ENCODE assay signal across 8 mouse cellular contexts in the genomic region with DNA sequence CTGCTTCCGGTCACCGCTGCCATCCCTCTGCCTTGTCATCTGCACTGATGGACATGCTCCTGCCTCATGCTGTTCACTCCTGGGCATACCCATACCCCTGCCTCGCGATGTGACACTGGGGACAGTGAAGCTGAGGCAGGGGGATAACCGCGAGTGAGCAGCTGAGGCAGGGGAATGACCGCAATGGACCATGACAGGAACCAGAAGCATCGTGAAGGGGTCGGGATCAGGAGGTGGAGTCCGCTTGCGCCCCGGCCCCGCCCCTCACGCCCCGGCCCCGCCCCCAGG. TPM values are rescaled to one million over a fixed set of nuclear protein-coding genes. Genes with fewer than 3 reads are reported as not detected.
DNase-seq lines count a peak whose midpoint lies in the region; ATAC-seq and TF ChIP-seq lines count a peak whose summit lies in the region.

No protein-coding gene starts in this region.

- H3K4me2 ChIP-seq in heart, embryonic 14.5 days (ENCODE audit: low read length): peak overlapping the region; percentile 90
- peak overlapping the region; percentile 91 for H3K4me2 ChIP-seq in heart, embryonic 15.5 days
- H3K4me2 ChIP-seq in liver, postnatal 0 days (ENCODE audit: low read depth, low read length): peak overlapping the region; percentile 74

- peak overlapping the region; percentile 53 to 57 for H3K4me3 ChIP-seq in heart, embryonic 14.5 days (ENCODE audit: control insufficient read depth in 1 of 2, insufficient read depth in 1 of 2, low read depth in 1 of 2, low read length in 2 of 2)
- H3K4me3 ChIP-seq in ES-E14 (ENCODE audit: insufficient read depth in 1 of 2, low read depth in 1 of 2, low read length in 2 of 2, poor library complexity in 1 of 2, severe bottlenecking in 1 of 2): peak overlapping the region; percentile 64 to 76
- peak overlapping the region; percentile 68 for H3K4me3 ChIP-seq in heart, embryonic 15.5 days
- peak overlapping the region; percentile 60 for H3K4me3 ChIP-seq in liver, postnatal 0 days (ENCODE audit: low read depth, low read length)

- 27% methylated on average over 15 of the region's 16 CpGs for WGBS in heart, embryonic 14.5 days
- WGBS in heart, embryonic 15.5 days: 27% methylated on average over 16 of the region's 16 CpGs
- WGBS in liver, postnatal 0 days (ENCODE audit: insufficient replicate concordance): 39% methylated on average over 15 of the region's 16 CpGs

- intact Hi-C loops in heart, postnatal 25 days (cut with DNase I): loop anchor here (10.0 kb wide), 3 partner anchors 288 to 518 kb away; partner anchors contain the start of gene Slc4a7

- in situ Hi-C loops in ES-E14 (cut with MboI; ENCODE audit: low sequenced_read_pairs in 2 of 2, unreplicated experiment in 2 of 2): no loop called here

- H3K27me3 ChIP-seq in heart, embryonic 14.5 days (ENCODE audit: control insufficient read depth, insufficient read depth, low read length): no peaks in the 10 kb centered on the region
- H3K27me3 ChIP-seq in heart, embryonic 15.5 days: no peaks in the 10 kb centered on the region
- no peaks in the 10 kb centered on the region for H3K27me3 ChIP-seq in liver, postnatal 0 days (ENCODE audit: insufficient read depth, low read length)

- DNase-seq in heart, postnatal 25 days (ENCODE audit: low spot score): no peak
- DNase-seq in ES-E14 (ENCODE audit: low read depth, low spot score): no peak
- peak; percentile 31 for DNase-seq in liver, postnatal 0 days
- DNase-seq in embryo, embryonic 9.5 days (ENCODE audit: extremely low spot score): no peak
- DNase-seq in urinary bladder, postnatal 10 days (ENCODE audit: low spot score): no peak

- no peak for TF ChIP-seq EP300 in liver, postnatal 0 days (IDR thresholded peaks at IDR 0.05; ENCODE audit: low read depth)

- H3K9ac ChIP-seq in heart, embryonic 14.5 days (ENCODE audit: low read length): peak overlapping the region; percentile 65; the same call in 1 of the 2 replicates
- H3K9ac ChIP-seq in ES-E14 (ENCODE audit: insufficient read depth, low read depth, low read length, poor library complexity, severe bottlenecking): peak overlapping the region; percentile 58
- peak overlapping the region; percentile 63; the same call in 1 of the 2 replicates for H3K9ac ChIP-seq in heart, embryonic 15.5 days
- H3K9ac ChIP-seq in liver, postnatal 0 days (replicated peaks): 0 out of 2 replicates have a peak overlapping the region, but pooled peaks have one; percentile 60

- peaks cover 53% of the 10 kb centered on the region for H3K9me3 ChIP-seq in heart, embryonic 14.5 days (ENCODE audit: control insufficient read depth, low read length)
- no peaks in the 10 kb centered on the region for H3K9me3 ChIP-seq in ES-E14 (ENCODE audit: control insufficient read depth, insufficient read depth, low read depth, low read length)
- H3K9me3 ChIP-seq in heart, embryonic 15.5 days (replicated peaks): peaks cover 46% of the 10 kb centered on the region
- H3K9me3 ChIP-seq in liver, postnatal 0 days (ENCODE audit: low read length): peaks cover 44% of the 10 kb centered on the region

- H3K27ac ChIP-seq in heart, embryonic 14.5 days (replicated peaks in 1 of 2; ENCODE audit: control insufficient read depth in 1 of 2, insufficient read depth in 1 of 2, low read depth in 2 of 2, low read length in 2 of 2): no peak overlapping the region; a peak in 1 of 4 replicates
- H3K27ac ChIP-seq in ES-E14 (ENCODE audit: insufficient read depth, low read depth, low read length, poor library complexity, severe bottlenecking): peak overlapping the region; percentile 37
- peak overlapping the region; percentile 80 for H3K27ac ChIP-seq in heart, embryonic 15.5 days
- H3K27ac ChIP-seq in liver, postnatal 0 days (ENCODE audit: low read depth): peak overlapping the region; percentile 80

- no peaks in the 10 kb centered on the region; a peak in 1 of 4 replicates for H3K4me1 ChIP-seq in heart, embryonic 14.5 days (ENCODE audit: control insufficient read depth in 2 of 2, insufficient read depth in 2 of 2, low read length in 2 of 2)
- no peaks in the 10 kb centered on the region for H3K4me1 ChIP-seq in ES-E14 (ENCODE audit: control insufficient read depth in 2 of 2, insufficient read depth in 2 of 2, low read length in 2 of 2, poor library complexity in 1 of 2)
- peaks cover 7% of the 10 kb centered on the region; the same call in 1 of the 2 replicates for H3K4me1 ChIP-seq in heart, embryonic 15.5 days (replicated peaks)
- H3K4me1 ChIP-seq in liver, postnatal 0 days (ENCODE audit: insufficient read depth): no peaks in the 10 kb centered on the region

- TF ChIP-seq CTCF in liver, postnatal 0 days (IDR thresholded peaks at IDR 0.05; ENCODE audit: low read depth): no peak

- H3K36me3 ChIP-seq in heart, embryonic 14.5 days (ENCODE audit: control insufficient read depth, insufficient read depth, low read length): no peaks in the 10 kb centered on the region
- H3K36me3 ChIP-seq in ES-E14 (ENCODE audit: control insufficient read depth, insufficient read depth, low read length, poor library complexity, severe bottlenecking): peaks cover 24% of the 10 kb centered on the region; the same call in 1 of the 2 replicates
- peaks cover 22% of the 10 kb centered on the region for H3K36me3 ChIP-seq in heart, embryonic 15.5 days
- no peaks in the 10 kb centered on the region for H3K36me3 ChIP-seq in liver, postnatal 0 days (replicated peaks; ENCODE audit: insufficient read depth, low read length)

- no peak for ATAC-seq in heart, embryonic 14.5 days (ENCODE audit: insufficient number of reproducible peaks, insufficient read depth, low FRiP score, low read depth)
- ATAC-seq in heart, embryonic 15.5 days (replicated peaks; ENCODE audit: insufficient number of reproducible peaks, insufficient read depth, low FRiP score, low read depth): 0 out of 2 replicates have a peak, but pooled peaks have one; percentile 2
- ATAC-seq in liver, postnatal 0 days: no peak
- ATAC-seq in megakaryocyte progenitor cell, adult 5-6 weeks (replicated peaks; ENCODE audit: poor library complexity): no peak

TF ChIP-seq in ES-E14, 5 proteins besides CTCF, POLR2A, EP300 and RAD21:
- no peak for TF ChIP-seq ZNF384 (IDR thresholded peaks at IDR 0.05; ENCODE audit: low read depth, low read length)
- no peak for TF ChIP-seq CHD2 (IDR thresholded peaks at IDR 0.05; ENCODE audit: low read depth, low read length)
- TF ChIP-seq HCFC1 (IDR thresholded peaks at IDR 0.05; ENCODE audit: borderline replicate concordance, insufficient read depth, low read length): no peak
- no peak for TF ChIP-seq MAFK (IDR thresholded peaks at IDR 0.05; ENCODE audit: insufficient read depth, low read depth, low read length)
- no peak for TF ChIP-seq ZC3H11A (IDR thresholded peaks at IDR 0.05; ENCODE audit: borderline replicate concordance, low read depth, low read length)
TF ChIP-seq in ES-E14: peak in this region for 0.

RNA-seq across cellular contexts. Expression of gene Il3ra, which starts 0.7 kb away (rescaled TPM):
- 2.7 and 2.9 TPM in 2 replicates for polyA plus RNA-seq in heart, embryonic 14.5 days (2014; fragmentation: Nextera tagmentation; extraction: Ambion mirVana)
- total RNA-seq in heart, postnatal 25 days (2021): 1 to 10 TPM; 4.1 to 4.8 TPM
- 5.8 and 13.1 TPM in 2 replicates for total RNA-seq in ES-E14 (2012; rRNA removed)
- 4.7 and 8.5 TPM in 2 replicates for polyA plus RNA-seq in heart, embryonic 15.5 days (2015; fragmentation: Nextera tagmentation; extraction: Ambion mirVana)
- 2.9 and 3.2 TPM in 2 replicates for polyA plus RNA-seq in liver, postnatal 0 days (2015; fragmentation: Nextera tagmentation; extraction: Ambion mirVana)
- 8.1 and 9.0 TPM in 2 replicates for total RNA-seq in megakaryocyte progenitor cell, adult 5-6 weeks (2015)
- 28.2 and 48.3 TPM in 2 replicates for total RNA-seq in megakaryocyte progenitor cell, adult 5-6 weeks (2017)

RNA-seq across cellular contexts. Expression of gene Olfr31, which starts 24.1 kb away (rescaled TPM):
- not detected in 2 replicates for polyA plus RNA-seq in heart, embryonic 14.5 days (2014; fragmentation: Nextera tagmentation; extraction: Ambion mirVana)
- not detected for total RNA-seq in heart, postnatal 25 days (2021)
- 0.13 and 0.85 TPM in 2 replicates for total RNA-seq in ES-E14 (2012; rRNA removed)
- polyA plus RNA-seq in heart, embryonic 15.5 days (2015; fragmentation: Nextera tagmentation; extraction: Ambion mirVana): not detected in 2 replicates
- polyA plus RNA-seq in liver, postnatal 0 days (2015; fragmentation: Nextera tagmentation; extraction: Ambion mirVana): not detected in 2 replicates
- total RNA-seq in megakaryocyte progenitor cell, adult 5-6 weeks (2015): not detected in 2 replicates
- not detected in 2 replicates for total RNA-seq in megakaryocyte progenitor cell, adult 5-6 weeks (2017)

RNA-seq across cellular contexts. Expression of gene Olfr721-ps1, which starts 54.3 kb away (rescaled TPM):
- polyA plus RNA-seq in heart, embryonic 14.5 days (2014; fragmentation: Nextera tagmentation; extraction: Ambion mirVana): not detected in 2 replicates
- total RNA-seq in heart, postnatal 25 days (2021): not detected
- not detected in 2 replicates for total RNA-seq in ES-E14 (2012; rRNA removed)
- not detected in 2 replicates for polyA plus RNA-seq in heart, embryonic 15.5 days (2015; fragmentation: Nextera tagmentation; extraction: Ambion mirVana)
- polyA plus RNA-seq in liver, postnatal 0 days (2015; fragmentation: Nextera tagmentation; extraction: Ambion mirVana): not detected in 2 replicates
- not detected in 2 replicates for total RNA-seq in megakaryocyte progenitor cell, adult 5-6 weeks (2015)
- total RNA-seq in megakaryocyte progenitor cell, adult 5-6 weeks (2017): not detected in 2 replicates

Comparison
In these comparisons a context has a peak if more than half of its experiments do, and no peak if none do; other contexts are left out.
1. H3K27ac ChIP-seq: peak in ES-E14 (single experiment), heart, embryonic 15.5 days (single experiment) and liver, postnatal 0 days (single experiment); none in heart, embryonic 14.5 days (0 of 2).
2. Peak in every context shown above with its lines, with median percentiles within 50 percentile points of each other: H3K4me2 ChIP-seq, H3K4me3 ChIP-seq and H3K9ac ChIP-seq.